Mouse (Mus musculus): ENCODE measurements around the gene Alox5ap. TPM values are rescaled to one million over a fixed set of nuclear protein-coding genes. Genes with fewer than 3 reads are reported as not detected.

Alox5ap gene
- polyA plus RNA-seq, 1 experiment = 1,124 TPM

DNA sequence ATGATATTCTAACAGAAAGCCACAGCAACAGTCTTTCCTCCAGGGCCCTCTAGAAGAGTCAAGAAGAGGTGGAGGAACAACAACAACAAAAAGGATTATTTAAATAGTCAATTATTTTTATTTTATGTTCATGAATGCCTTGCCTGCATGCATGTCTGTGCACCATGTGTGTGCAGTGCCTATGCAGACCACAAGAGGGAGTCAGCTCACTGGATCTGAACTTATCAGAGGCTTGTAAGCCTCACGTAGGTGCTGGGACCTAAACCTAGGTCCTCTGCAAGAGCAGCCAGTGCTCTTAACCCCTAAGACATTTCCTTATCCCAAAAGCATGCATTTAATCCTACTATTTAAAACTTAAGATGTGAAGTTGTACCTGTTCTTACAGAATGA lies 10.5 kb downstream of the Alox5ap start:
- H3K4me1 ChIP-seq (ENCODE audit: control insufficient read depth, insufficient read depth, low read length) = peaks cover 29% of the 10 kb centered on the region
- H3K4me3 ChIP-seq (ENCODE audit: insufficient read depth, low read length) = no peak overlapping the region; the same call in 1 of the 2 replicates
- H3K27ac ChIP-seq (ENCODE audit: insufficient read depth, low read depth, low read length) = peak overlapping the region; percentile 99
- no peak for TF ChIP-seq POLR2A (IDR thresholded peaks at IDR 0.05; ENCODE audit: borderline replicate concordance, low read depth, low read length)
- peak; percentile 89 for TF ChIP-seq CTCF (IDR thresholded peaks at IDR 0.05; ENCODE audit: low read depth, low read length)

- Histone ChIP-seq H3K27ac (ENCODE audit: insufficient read depth, low read depth, low read length) (no peak overlapping the region), H3K4me1 (ENCODE audit: control insufficient read depth, insufficient read depth, low read length) (peaks cover 19% of the 10 kb centered on the region), H3K4me3 (ENCODE audit: insufficient read depth, low read length) (no peak overlapping the region)
- TF ChIP-seq POLR2A (IDR thresholded peaks at IDR 0.05; ENCODE audit: borderline replicate concordance, low read depth, low read length) = no peak
Observed at GRCm38 (mm10) chr5:149277529-149277928, 13.0 kb downstream of the Alox5ap start.

DNA sequence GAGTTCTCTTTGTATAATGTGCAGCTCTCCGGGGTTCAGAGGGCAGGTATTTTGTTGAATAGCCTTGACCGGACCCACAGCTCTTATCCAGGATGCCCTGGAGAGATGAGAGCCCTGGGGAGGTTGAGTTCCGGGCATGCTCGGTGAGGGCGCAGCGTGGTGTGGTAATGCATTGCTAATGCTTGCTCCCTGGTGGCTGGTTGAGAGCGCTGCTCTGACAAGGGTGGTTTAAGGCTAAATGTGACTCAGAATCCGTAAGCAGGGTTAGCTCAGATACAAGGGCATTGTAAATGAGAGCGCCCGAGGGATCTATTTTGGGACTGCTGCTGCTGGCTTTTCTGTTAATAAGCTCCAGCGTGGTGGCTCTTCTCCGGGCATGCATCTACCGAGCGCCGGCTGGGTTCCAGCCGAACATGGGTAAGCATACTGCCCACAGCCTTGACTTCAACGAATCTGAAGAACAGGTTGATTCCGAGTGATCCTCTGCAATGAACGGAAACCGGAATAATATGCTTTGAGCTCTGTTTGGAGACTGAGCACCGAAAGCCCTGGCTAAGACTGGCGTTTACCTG lies 14.8 kb downstream of the Alox5ap start:
- Histone ChIP-seq H3K4me3 (ENCODE audit: insufficient read depth, low read length) (no peak overlapping the region), H3K27ac (ENCODE audit: insufficient read depth, low read depth, low read length) (no peak overlapping the region), H3K4me1 (ENCODE audit: control insufficient read depth, insufficient read depth, low read length) (peaks cover 8% of the 10 kb centered on the region)
- no peak for TF ChIP-seq POLR2A (IDR thresholded peaks at IDR 0.05; ENCODE audit: borderline replicate concordance, low read depth, low read length)
- no peak for TF ChIP-seq CTCF (IDR thresholded peaks at IDR 0.05; ENCODE audit: low read depth, low read length)

DNA sequence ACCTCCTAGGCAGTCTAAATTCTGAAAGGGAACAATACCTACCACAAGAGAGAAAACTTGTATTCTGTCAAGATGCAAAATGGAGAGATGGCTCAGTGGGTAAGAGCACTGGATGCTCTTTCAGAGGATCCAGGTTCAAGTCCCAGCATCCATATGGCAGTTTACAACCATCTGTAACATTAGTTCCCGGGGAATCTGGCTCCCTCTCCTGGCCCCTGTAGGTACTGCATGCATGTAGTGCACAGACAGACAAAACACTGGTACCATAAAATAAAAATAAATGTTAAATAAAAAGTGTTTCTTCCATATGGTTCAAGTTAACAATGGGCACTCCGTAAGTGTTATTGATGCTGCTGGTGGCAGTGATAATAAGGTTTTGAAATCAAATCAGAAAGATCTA lies 18.4 kb downstream of the Alox5ap start:
- Histone ChIP-seq H3K27ac (ENCODE audit: insufficient read depth, low read depth, low read length) (no peak overlapping the region), H3K4me1 (ENCODE audit: control insufficient read depth, insufficient read depth, low read length) (peaks cover 17% of the 10 kb centered on the region), H3K4me3 (ENCODE audit: insufficient read depth, low read length) (no peak overlapping the region)
- TF ChIP-seq CTCF (IDR thresholded peaks at IDR 0.05; ENCODE audit: low read depth, low read length) (no peak), POLR2A (IDR thresholded peaks at IDR 0.05; ENCODE audit: borderline replicate concordance, low read depth, low read length) (no peak)

- Histone ChIP-seq H3K4me3 (ENCODE audit: insufficient read depth, low read length) (no peak overlapping the region), H3K27ac (ENCODE audit: insufficient read depth, low read depth, low read length) (peak overlapping the region; percentile 93), H3K4me1 (ENCODE audit: control insufficient read depth, insufficient read depth, low read length) (peaks cover 17% of the 10 kb centered on the region)
- TF ChIP-seq POLR2A (IDR thresholded peaks at IDR 0.05; ENCODE audit: borderline replicate concordance, low read depth, low read length) (no peak), CTCF (IDR thresholded peaks at IDR 0.05; ENCODE audit: low read depth, low read length) (no peak)
Observed at GRCm38 (mm10) chr5:149283821-149284220, 19.3 kb downstream of the Alox5ap start.

DNA sequence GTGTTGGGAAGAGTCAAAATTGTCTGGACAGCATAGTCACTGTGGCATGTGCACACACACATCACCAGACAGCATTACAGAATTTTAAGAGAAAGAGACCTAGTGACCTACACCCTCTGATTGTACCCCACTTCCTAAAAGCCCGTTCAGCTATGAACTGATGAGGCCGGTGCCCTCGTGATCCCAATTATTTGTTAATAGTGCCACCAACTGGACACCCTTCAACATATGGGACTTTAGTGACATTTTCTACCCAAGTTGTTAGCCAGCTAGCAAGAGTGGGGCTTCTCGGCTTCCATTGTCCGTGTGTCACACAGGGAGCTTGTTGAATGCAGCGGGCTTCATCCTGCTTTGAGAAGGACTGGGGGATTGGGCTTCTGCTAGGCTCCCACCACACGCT lies 21.5 kb downstream of the Alox5ap start:
- no peak for TF ChIP-seq CTCF (IDR thresholded peaks at IDR 0.05; ENCODE audit: low read depth, low read length)
- no peak for TF ChIP-seq POLR2A (IDR thresholded peaks at IDR 0.05; ENCODE audit: borderline replicate concordance, low read depth, low read length)
- Histone ChIP-seq H3K4me1 (ENCODE audit: control insufficient read depth, insufficient read depth, low read length) (peaks cover 17% of the 10 kb centered on the region), H3K27ac (ENCODE audit: insufficient read depth, low read depth, low read length) (no peak overlapping the region), H3K4me3 (ENCODE audit: insufficient read depth, low read length) (no peak overlapping the region)

DNA sequence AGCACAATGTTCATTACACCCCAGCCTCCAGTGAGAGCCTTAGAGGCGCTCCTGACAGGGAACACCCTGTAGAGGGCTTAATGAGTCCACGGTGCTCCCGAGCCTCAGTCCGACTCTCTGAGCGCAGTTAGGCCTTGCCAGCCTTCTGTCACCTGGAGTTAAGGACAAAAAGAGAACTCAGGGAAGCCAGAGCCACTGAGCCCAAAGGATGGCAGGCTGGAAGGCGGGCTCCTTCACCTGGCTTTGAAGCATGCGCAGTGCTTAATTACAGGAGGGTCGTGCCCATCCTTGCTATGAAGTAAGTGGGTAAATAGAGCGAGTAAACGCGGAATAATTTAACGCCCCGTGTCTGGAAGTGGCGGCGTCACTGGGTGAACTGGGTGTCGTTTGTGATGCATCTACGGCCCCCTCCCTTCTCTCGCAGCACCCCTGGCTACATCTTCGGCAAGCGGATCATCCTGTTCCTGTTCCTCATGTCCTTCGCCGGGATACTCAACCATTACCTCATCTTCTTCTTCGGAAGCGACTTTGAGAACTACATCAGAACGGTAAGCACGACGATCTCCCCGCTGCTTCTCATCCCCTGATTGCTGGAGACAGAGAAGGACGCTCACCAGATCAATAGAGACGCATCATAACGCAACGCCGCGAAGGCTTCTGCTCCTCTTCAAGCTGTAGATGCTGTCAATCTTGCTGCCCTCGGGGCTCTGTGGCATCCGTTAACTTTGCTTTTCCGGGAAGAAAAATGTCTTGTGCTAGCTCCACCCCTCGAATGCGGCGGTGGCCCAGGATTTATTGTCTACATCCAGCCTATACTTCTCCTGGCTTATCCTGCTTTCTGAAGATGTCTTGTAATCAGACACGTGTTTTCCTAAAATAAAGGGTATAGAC lies 22.8 kb downstream of the Alox5ap start:
- Histone ChIP-seq H3K4me3 (ENCODE audit: insufficient read depth, low read length) (no peak overlapping the region), H3K4me1 (ENCODE audit: control insufficient read depth, insufficient read depth, low read length) (peaks cover 17% of the 10 kb centered on the region), H3K27ac (ENCODE audit: insufficient read depth, low read depth, low read length) (no peak overlapping the region)
- no peak for TF ChIP-seq POLR2A (IDR thresholded peaks at IDR 0.05; ENCODE audit: borderline replicate concordance, low read depth, low read length)
- no peak for TF ChIP-seq CTCF (IDR thresholded peaks at IDR 0.05; ENCODE audit: low read depth, low read length)

DNA sequence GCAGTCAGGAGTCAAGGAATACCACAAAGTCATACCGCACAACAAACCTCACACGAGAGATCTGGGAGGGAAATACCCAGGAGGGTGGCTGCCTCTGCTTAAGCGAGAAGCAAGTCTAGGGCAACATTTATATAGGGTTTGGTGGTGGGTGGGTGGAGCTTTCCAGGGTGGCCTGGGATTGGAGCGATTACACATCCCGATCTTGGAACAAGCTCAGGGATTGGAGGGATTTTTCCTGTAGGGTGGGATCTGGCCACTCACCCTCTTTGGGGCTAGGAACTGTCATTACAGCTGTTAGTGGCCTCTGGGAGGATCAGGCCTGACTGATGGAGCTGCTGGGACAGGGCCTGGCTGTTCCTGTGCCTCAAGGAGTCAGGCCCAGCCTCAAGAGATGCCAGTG lies 26.7 kb downstream of the Alox5ap start:
- no peak for TF ChIP-seq POLR2A (IDR thresholded peaks at IDR 0.05; ENCODE audit: borderline replicate concordance, low read depth, low read length)
- TF ChIP-seq CTCF (IDR thresholded peaks at IDR 0.05; ENCODE audit: low read depth, low read length) = no peak

DNA sequence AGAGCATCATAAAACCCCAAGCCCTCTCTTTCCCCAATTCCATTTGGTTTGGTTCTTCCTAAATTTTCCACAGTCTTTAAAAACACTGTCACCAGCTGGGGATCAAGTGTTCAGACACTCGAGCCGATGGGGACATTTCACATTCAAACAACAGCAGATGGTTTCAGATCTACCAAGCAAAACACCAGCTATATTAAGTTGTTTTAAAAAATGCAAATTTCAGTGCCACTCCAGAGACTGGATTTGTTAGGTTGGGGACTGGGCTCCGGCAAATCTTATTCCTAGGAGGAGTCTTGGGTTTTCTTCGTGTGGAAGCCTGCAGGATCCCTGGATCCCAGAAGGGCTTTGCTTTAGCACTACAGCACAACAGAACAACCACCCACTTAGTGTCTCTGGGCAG lies 28.5 kb downstream of the Alox5ap start:
- Histone ChIP-seq H3K27ac (ENCODE audit: insufficient read depth, low read depth, low read length) (no peak overlapping the region), H3K4me3 (ENCODE audit: insufficient read depth, low read length) (no peak overlapping the region), H3K4me1 (ENCODE audit: control insufficient read depth, insufficient read depth, low read length) (no peaks in the 10 kb centered on the region)
- TF ChIP-seq POLR2A (IDR thresholded peaks at IDR 0.05; ENCODE audit: borderline replicate concordance, low read depth, low read length) (no peak), CTCF (IDR thresholded peaks at IDR 0.05; ENCODE audit: low read depth, low read length) (no peak)

More for the DNA sequence above, 26.7 kb downstream of the Alox5ap start:
- Histone ChIP-seq H3K4me1 (ENCODE audit: control insufficient read depth, insufficient read depth, low read length) (no peaks in the 10 kb centered on the region), H3K4me3 (ENCODE audit: insufficient read depth, low read length) (no peak overlapping the region), H3K27ac (ENCODE audit: insufficient read depth, low read depth, low read length) (no peak overlapping the region)

GRCm38 (mm10) chr5:149296808-149297207 lies 32.2 kb downstream of the Alox5ap start:
- no peak overlapping the region for H3K4me3 ChIP-seq (ENCODE audit: insufficient read depth, low read length)
- no peak for TF ChIP-seq CTCF (IDR thresholded peaks at IDR 0.05; ENCODE audit: low read depth, low read length)
- TF ChIP-seq POLR2A (IDR thresholded peaks at IDR 0.05; ENCODE audit: borderline replicate concordance, low read depth, low read length) = no peak
- no peak overlapping the region for H3K27ac ChIP-seq (ENCODE audit: insufficient read depth, low read depth, low read length)
- no peaks in the 10 kb centered on the region for H3K4me1 ChIP-seq (ENCODE audit: control insufficient read depth, insufficient read depth, low read length)
